Comparison of ENCODE assay signal across 11 mouse cellular contexts in genomic region chr7:68154588-68154987, GRCm38 (mm10).
A peak's percentile ranks its signal among the peaks of the same experiment; 100 is the strongest.
DNase-seq lines count a peak whose midpoint lies in the region; ATAC-seq and TF ChIP-seq lines count a peak whose summit lies in the region.
"Had no signal": no experiment of that assay in that cellular context is flagged by ENCODE, and none has a peak within 500 bp of the region (broad histone marks: within the 10 kb centered on the region; RNA-seq: fewer than 3 reads in every experiment).

No protein-coding gene starts in this region.

- peaks cover 67% of the 10 kb centered on the region for H3K4me1 ChIP-seq in heart, embryonic 15.5 days (replicated peaks)
- peaks cover 23% of the 10 kb centered on the region for H3K4me1 ChIP-seq in heart, adult 2 months (ENCODE audit: control insufficient read depth, insufficient read depth, low read length)

- intact Hi-C loops in heart, adult 2 months (cut with DNase I) = no loop called here

- no peak for TF ChIP-seq EP300 in heart, adult 2 months (IDR thresholded peaks at IDR 0.05; ENCODE audit: insufficient read depth, low read depth, low read length)

- H3K4me2 ChIP-seq in heart, embryonic 15.5 days = peak overlapping the region; percentile 24

- WGBS in heart, embryonic 15.5 days = 34% methylated on average over 7 of the region's 7 CpGs
- 30% methylated on average over 7 of the region's 7 CpGs for WGBS in heart, adult 2 months

- no peaks in the 10 kb centered on the region for H3K27me3 ChIP-seq in heart, embryonic 15.5 days
- H3K27me3 ChIP-seq in heart, adult 2 months (ENCODE audit: control insufficient read depth, insufficient read depth, low read length) = no peaks in the 10 kb centered on the region

- H3K79me2 ChIP-seq in heart, adult 2 months (replicated peaks; ENCODE audit: control insufficient read depth, insufficient read depth, low read length) = no peaks in the 10 kb centered on the region

- H3K4me3 ChIP-seq in heart, embryonic 15.5 days = no peak overlapping the region
- H3K4me3 ChIP-seq in heart, adult 2 months = no peak overlapping the region

- H3K9ac ChIP-seq in heart, embryonic 15.5 days = peak overlapping the region; percentile 32
- H3K9ac ChIP-seq in heart, adult 2 months (ENCODE audit: low read depth, low read length) = no peak overlapping the region

- TF ChIP-seq POLR2A in heart, adult 2 months (IDR thresholded peaks at IDR 0.05; ENCODE audit: insufficient read depth, low read depth, low read length) = no peak

- TF ChIP-seq CTCF in heart, adult 2 months (IDR thresholded peaks at IDR 0.05) = no peak

- no peaks in the 10 kb centered on the region for H3K9me3 ChIP-seq in heart, embryonic 15.5 days (replicated peaks)

- peak overlapping the region; percentile 91 for H3K27ac ChIP-seq in heart, embryonic 15.5 days
- H3K27ac ChIP-seq in heart, adult 2 months = no peak overlapping the region; the same call in 1 of the 2 replicates

- no peak for ATAC-seq in heart, embryonic 15.5 days (replicated peaks; ENCODE audit: insufficient number of reproducible peaks, insufficient read depth, low FRiP score, low read depth)
- peak; percentile 54 for ATAC-seq in megakaryocyte, adult 5-6 weeks (ENCODE audit: poor library complexity, severe bottlenecking)
- no peak for ATAC-seq in inflammation-experienced regulatory T-cells, adult 6 months

- H3K36me3 ChIP-seq in heart, embryonic 15.5 days = no peaks in the 10 kb centered on the region
- peaks cover 9% of the 10 kb centered on the region for H3K36me3 ChIP-seq in heart, adult 2 months (ENCODE audit: control insufficient read depth, insufficient read depth, low read length)

- no peak for DNase-seq in heart, adult 2 months
- peak; percentile 35 for DNase-seq in right cerebral cortex, adult 18-20 months
- no peak for DNase-seq in right cerebral cortex, adult 2 months (ENCODE audit: low spot score in 2 of 2)
- no peak for DNase-seq in cerebellum, adult 11 months
- no peak for DNase-seq in lung, postnatal 36 days
- DNase-seq: cerebellum, adult 8-10 months; heart, postnatal 36 days; thymus, adult 18-20 months had no signal
